Mouse (Mus musculus) hindbrain, embryonic 16.5 days (tissue): ENCODE results near the gene Srsf12. TPM values are rescaled to one million over a fixed set of nuclear protein-coding genes. Genes with fewer than 3 reads are reported as not detected.

Experiments used
- ATAC-seq: fragments of 200-750 bp; cut with Nextera tagmentation; 2 replicates; pipeline ENCODE4 v1.8.0; 2017; ENCODE audit warnings: moderate TSS enrichment, moderate library complexity
- H3K27ac ChIP-seq: fragments of 300-500 bp; sonication (generic); 2 replicates; pipeline ENCODE4 v1.5.1; 2014; ENCODE audit warnings: low read depth, mild to moderate bottlenecking, control low read depth, low read length, moderate library complexity
- H3K27me3 ChIP-seq: fragments of 300-500 bp; sonication (generic); replicated peaks from 2 replicates; pipeline ENCODE4 v1.6.1; 2014; ENCODE audit warnings: low read length; ENCODE audit not compliant: control insufficient read depth, insufficient read depth
- H3K36me3 ChIP-seq: fragments of 300-500 bp; sonication (generic); 2 replicates; pipeline ENCODE4 v1.6.1; 2014; ENCODE audit warnings: mild to moderate bottlenecking, low read length, moderate library complexity, mixed read lengths; ENCODE audit not compliant: control insufficient read depth, insufficient read depth
- H3K4me1 ChIP-seq: fragments of 300-500 bp; sonication (generic); 2 replicates; pipeline ENCODE4 v1.6.1; 2014; ENCODE audit warnings: low read depth, low read length; ENCODE audit not compliant: control insufficient read depth, insufficient read depth
- H3K4me2 ChIP-seq: fragments of 300-500 bp; sonication (generic); 2 replicates; pipeline ENCODE4 v1.6.1; 2014; ENCODE audit warnings: mild to moderate bottlenecking, low read length, control low read depth, moderate library complexity
- H3K4me3 ChIP-seq: fragments of 300-500 bp; sonication (generic); 2 replicates; pipeline ENCODE4 v1.5.1; 2014; ENCODE audit warnings: mild to moderate bottlenecking, low read length, control low read depth, moderate library complexity
- H3K9ac ChIP-seq: fragments of 300-500 bp; sonication (generic); 2 replicates; pipeline ENCODE4 v1.6.1; 2014; ENCODE audit warnings: low read depth, mild to moderate bottlenecking, control low read depth, low read length, moderate library complexity
- H3K9me3 ChIP-seq: fragments of 300-500 bp; sonication (generic); 2 replicates; pipeline ENCODE4 v1.6.1; 2014; ENCODE audit warnings: mild to moderate bottlenecking, low read length, moderate library complexity; ENCODE audit not compliant: control insufficient read depth
- WGBS: fragments of 180-500 bp; shearing (Covaris S2); extraction: QIAGEN DNeasy Blood & Tissue Kit; methylation state at CpG from one replicate; pipeline ENCODE4 v1.1.7; 2014; 5-methylcytosine and 5-hydroxymethylcytosine counted together
- polyA plus RNA-seq: library from polyadenylated mRNA; unstranded; fragments of >200 nt; fragmentation: Nextera tagmentation; extraction: Ambion mirVana; gene quantifications from 2 replicates; pipeline ENCODE4 v1.2.1, GENCODE M21; 2015

Srsf12 gene
- polyA plus RNA-seq, 1 experiment from 2014 or later: 79.2 TPM

GRCm38 (mm10) chr4:33221847-33222246, 13.1 kb downstream of the Srsf12 start:
- Histone ChIP-seq H3K36me3 (no peaks in the 10 kb centered on the region), H3K4me3 (no peak overlapping the region), H3K9ac (no peak overlapping the region), H3K27me3 (no peaks in the 10 kb centered on the region), H3K4me2 (no peak overlapping the region), H3K4me1 (no peaks in the 10 kb centered on the region), H3K27ac (no peak overlapping the region), H3K9me3 (no peaks in the 10 kb centered on the region)
- WGBS: 41% methylated on average over 1 of the region's 1 CpGs
- ATAC-seq: no peak

- Histone ChIP-seq H3K4me1 (no peaks in the 10 kb centered on the region), H3K27me3 (no peaks in the 10 kb centered on the region), H3K9ac (no peak overlapping the region), H3K4me3 (no peak overlapping the region), H3K36me3 (no peaks in the 10 kb centered on the region), H3K9me3 (no peaks in the 10 kb centered on the region), H3K27ac (no peak overlapping the region), H3K4me2 (no peak overlapping the region)
- WGBS: 76% methylated on average over 7 of the region's 7 CpGs
- no peak for ATAC-seq
Measured at GRCm38 (mm10) chr4:33224003-33224675, 15.3 kb downstream of the Srsf12 start.

DNA sequence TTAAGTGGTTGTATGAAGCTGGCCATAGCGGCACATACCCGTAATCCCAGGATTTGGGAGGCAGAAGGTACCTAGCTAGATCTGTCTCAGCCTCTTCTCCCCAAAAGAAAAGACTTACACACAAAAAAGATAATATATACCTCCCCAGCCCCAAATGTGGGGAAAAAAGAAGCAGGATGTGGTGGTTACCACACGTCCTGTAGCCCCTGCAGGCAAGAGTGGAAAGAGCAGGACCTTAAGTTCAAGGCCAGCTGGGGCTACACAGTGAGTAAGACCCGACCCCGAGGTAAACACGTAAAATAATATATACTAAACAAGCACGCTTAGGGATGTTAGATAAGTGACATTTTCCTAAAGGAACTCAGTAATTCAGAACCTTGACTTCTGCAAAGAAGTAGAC, 18.4 kb downstream of the Srsf12 start:
- no peaks in the 10 kb centered on the region for H3K9me3 ChIP-seq
- no peak for ATAC-seq

GRCm38 (mm10) chr4:33229639-33230038, 20.8 kb downstream of the Srsf12 start:
- 0 out of 2 replicates have a peak, but pooled peaks cover 4% of the 10 kb centered on the region for H3K36me3 ChIP-seq
- no peak overlapping the region for H3K9ac ChIP-seq
- H3K4me2 ChIP-seq: no peak overlapping the region
- no peaks in the 10 kb centered on the region for H3K4me1 ChIP-seq
- no peak overlapping the region for H3K27ac ChIP-seq
- no peaks in the 10 kb centered on the region for H3K9me3 ChIP-seq
- no peaks in the 10 kb centered on the region for H3K27me3 ChIP-seq
- no peak overlapping the region for H3K4me3 ChIP-seq
- no peak for ATAC-seq
- WGBS: 76% methylated on average over 4 of the region's 4 CpGs

More for the DNA sequence above, 18.4 kb downstream of the Srsf12 start:
- Histone ChIP-seq H3K36me3 (0 out of 2 replicates have a peak, but pooled peaks cover 2% of the 10 kb centered on the region), H3K4me2 (no peak overlapping the region), H3K27me3 (no peaks in the 10 kb centered on the region), H3K4me3 (no peak overlapping the region), H3K27ac (no peak overlapping the region), H3K4me1 (no peaks in the 10 kb centered on the region), H3K9ac (no peak overlapping the region)
- WGBS: 92% methylated on average over 7 of the region's 7 CpGs

DNA sequence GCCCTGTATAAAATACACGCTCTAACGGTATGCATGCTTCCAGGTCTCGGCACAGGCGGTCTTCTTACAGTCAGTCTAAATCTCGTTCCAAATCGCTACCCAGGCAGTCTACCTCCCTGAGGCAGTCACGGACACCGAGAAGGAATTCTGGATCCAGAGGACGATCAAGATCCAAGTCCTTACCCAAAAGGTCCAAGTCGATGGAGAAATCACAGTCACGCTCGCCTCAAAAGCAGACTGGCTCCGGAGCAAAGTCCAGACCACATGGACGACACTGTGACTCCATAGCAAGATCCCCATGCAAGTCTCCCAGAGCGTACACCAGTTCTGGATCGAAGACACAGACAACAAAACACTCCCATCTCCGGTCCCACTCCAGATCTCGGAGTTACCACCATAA, 22.1 kb downstream of the Srsf12 start:
- H3K4me2 ChIP-seq: no peak overlapping the region
- H3K4me1 ChIP-seq: no peaks in the 10 kb centered on the region
- no peaks in the 10 kb centered on the region for H3K9me3 ChIP-seq
- no peak for ATAC-seq
- H3K27me3 ChIP-seq: no peaks in the 10 kb centered on the region
- no peak overlapping the region for H3K9ac ChIP-seq
- 92% methylated on average over 18 of the region's 18 CpGs for WGBS
- H3K27ac ChIP-seq: no peak overlapping the region
- H3K36me3 ChIP-seq: 0 out of 2 replicates have a peak, but pooled peaks cover 4% of the 10 kb centered on the region
- H3K4me3 ChIP-seq: no peak overlapping the region

GRCm38 (mm10) chr4:33242536-33242935, 33.7 kb downstream of the Srsf12 start:
- H3K4me1 ChIP-seq: peaks cover 11% of the 10 kb centered on the region
- H3K27ac ChIP-seq: no peak overlapping the region
- no peak for ATAC-seq
- WGBS: 58% methylated on average over 5 of the region's 5 CpGs
- no peak overlapping the region for H3K4me3 ChIP-seq
- no peak overlapping the region for H3K9ac ChIP-seq
- no peaks in the 10 kb centered on the region for H3K27me3 ChIP-seq
- H3K36me3 ChIP-seq: peaks cover 14% of the 10 kb centered on the region
- no peak overlapping the region for H3K4me2 ChIP-seq
- no peaks in the 10 kb centered on the region for H3K9me3 ChIP-seq

DNA sequence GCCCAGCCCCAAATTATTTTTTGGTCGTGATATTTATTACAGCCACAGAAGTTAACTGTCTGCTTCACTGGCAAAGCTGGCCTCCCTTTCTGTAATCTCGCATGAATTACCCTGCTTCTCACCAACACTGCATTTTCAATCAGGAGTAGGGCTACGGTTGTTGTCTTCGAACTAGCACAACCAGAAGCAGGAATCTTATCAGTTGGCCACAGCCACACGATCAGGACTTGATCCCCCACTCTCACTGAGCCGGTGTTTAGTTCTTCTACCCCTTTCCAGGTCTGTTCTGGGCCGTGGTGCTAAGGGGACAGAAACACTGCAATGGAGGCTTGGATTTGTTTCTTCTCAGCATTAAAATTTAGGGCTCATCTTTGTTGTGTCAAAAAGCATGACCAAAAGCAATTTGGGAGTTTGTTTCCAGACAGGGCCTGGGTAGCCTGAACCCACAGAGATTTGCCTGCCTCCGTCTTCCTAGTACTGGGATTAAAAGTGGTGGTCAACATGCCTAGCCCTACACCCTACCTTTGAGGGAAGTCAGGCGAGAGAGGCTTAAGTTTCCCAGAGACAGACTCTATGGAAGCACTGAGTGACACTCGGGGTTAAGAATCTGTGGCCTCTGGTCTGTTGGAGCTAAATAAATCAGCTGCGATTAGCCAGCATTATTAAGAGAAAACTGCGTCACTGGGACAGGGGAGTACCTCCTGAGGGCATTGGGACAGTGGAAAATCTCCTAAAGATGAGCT, 34.4 kb downstream of the Srsf12 start:
- no peak overlapping the region for H3K27ac ChIP-seq
- H3K4me1 ChIP-seq: peaks cover 11% of the 10 kb centered on the region
- H3K4me3 ChIP-seq: no peak overlapping the region
- ATAC-seq: no peak
- WGBS: 85% methylated on average over 12 of the region's 12 CpGs
- peaks cover 14% of the 10 kb centered on the region for H3K36me3 ChIP-seq
- H3K9ac ChIP-seq: no peak overlapping the region
- H3K27me3 ChIP-seq: no peaks in the 10 kb centered on the region
- no peak overlapping the region for H3K4me2 ChIP-seq
- no peaks in the 10 kb centered on the region for H3K9me3 ChIP-seq

GRCm38 (mm10) chr4:33243921-33244320, 35.1 kb downstream of the Srsf12 start:
- H3K9me3 ChIP-seq: no peaks in the 10 kb centered on the region
- ATAC-seq: no peak
- 92% methylated on average over 4 of the region's 4 CpGs for WGBS

DNA sequence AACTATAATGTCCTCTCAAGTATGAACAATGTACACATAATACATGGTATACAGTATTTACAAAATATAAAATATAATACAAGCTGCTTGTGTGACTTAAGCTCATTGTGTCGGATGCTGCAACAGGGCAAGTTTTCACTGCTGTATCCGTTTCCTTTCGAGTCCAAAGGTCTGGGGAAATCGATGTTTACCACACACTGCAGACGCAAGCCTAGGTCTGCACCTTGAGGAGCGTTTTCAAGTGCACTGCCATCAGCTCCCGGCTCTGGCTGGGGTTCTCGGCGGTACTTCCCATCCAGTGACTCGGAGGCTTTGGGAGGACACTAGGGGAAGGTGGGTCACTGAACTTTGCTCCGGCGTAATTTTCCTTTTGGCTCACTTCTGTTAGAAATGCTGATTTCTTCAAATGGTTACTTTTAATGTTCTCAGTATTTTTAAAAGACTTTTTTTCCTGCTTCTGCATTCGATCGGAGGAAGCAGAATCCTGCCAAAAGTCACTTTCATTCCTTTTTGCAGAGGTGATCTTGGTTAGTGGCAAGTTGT, 37.1 kb downstream of the Srsf12 start:
- 88% methylated on average over 14 of the region's 14 CpGs for WGBS
- no peak overlapping the region for H3K4me3 ChIP-seq
- H3K4me1 ChIP-seq: peaks cover 14% of the 10 kb centered on the region
- no peak for ATAC-seq
- H3K9ac ChIP-seq: no peak overlapping the region
- H3K27ac ChIP-seq: no peak overlapping the region
- peaks cover 14% of the 10 kb centered on the region for H3K36me3 ChIP-seq
- H3K4me2 ChIP-seq: peak overlapping the region; percentile 56
- H3K9me3 ChIP-seq: no peaks in the 10 kb centered on the region
- no peaks in the 10 kb centered on the region for H3K27me3 ChIP-seq

More at GRCm38 (mm10) chr4:33243921-33244320, 35.1 kb downstream of the Srsf12 start:
- no peak overlapping the region for H3K27ac ChIP-seq
- no peak overlapping the region for H3K4me2 ChIP-seq
- H3K9ac ChIP-seq: no peak overlapping the region
- H3K36me3 ChIP-seq: peaks cover 14% of the 10 kb centered on the region
- H3K4me1 ChIP-seq: peaks cover 11% of the 10 kb centered on the region
- no peaks in the 10 kb centered on the region for H3K27me3 ChIP-seq
- no peak overlapping the region for H3K4me3 ChIP-seq
